Mouse (Mus musculus): ENCODE data around the gene Bhlhe41.

DNA sequence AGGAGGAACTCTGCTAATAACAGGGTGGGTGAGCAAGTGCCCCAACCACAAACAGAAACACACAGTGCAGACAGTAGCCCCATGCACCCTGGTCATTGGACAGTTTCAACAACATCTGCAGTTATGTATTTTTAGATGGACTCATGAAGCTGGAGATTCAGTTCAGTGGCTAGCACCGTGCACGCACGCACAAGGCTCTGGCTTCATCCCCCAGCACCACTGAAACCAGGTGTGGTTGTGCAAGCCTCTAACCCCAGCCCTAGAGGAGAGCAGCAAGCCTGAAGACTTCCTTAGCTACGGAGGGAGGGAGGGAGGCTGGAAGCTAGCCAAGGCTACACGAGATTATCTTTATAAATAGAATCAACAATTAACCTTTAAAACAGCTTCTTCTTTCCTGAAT lies 19.7 kb downstream of the Bhlhe41 start:
- no peak for TF ChIP-seq CTCF (IDR thresholded peaks at IDR 0.05; ENCODE audit: low read depth)
- no peak for TF ChIP-seq EP300 (IDR thresholded peaks at IDR 0.05; ENCODE audit: low read depth)

Measured in liver, postnatal 0 days (tissue).